Mouse (Mus musculus): ENCODE data around the gene Ube2o. TPM values are rescaled to one million over a fixed set of nuclear protein-coding genes. Genes with fewer than 3 reads are reported as not detected.

Ube2o gene
- total RNA-seq, 2 experiments from 2014 or later = 23.4 to 25.6 TPM

DNA sequence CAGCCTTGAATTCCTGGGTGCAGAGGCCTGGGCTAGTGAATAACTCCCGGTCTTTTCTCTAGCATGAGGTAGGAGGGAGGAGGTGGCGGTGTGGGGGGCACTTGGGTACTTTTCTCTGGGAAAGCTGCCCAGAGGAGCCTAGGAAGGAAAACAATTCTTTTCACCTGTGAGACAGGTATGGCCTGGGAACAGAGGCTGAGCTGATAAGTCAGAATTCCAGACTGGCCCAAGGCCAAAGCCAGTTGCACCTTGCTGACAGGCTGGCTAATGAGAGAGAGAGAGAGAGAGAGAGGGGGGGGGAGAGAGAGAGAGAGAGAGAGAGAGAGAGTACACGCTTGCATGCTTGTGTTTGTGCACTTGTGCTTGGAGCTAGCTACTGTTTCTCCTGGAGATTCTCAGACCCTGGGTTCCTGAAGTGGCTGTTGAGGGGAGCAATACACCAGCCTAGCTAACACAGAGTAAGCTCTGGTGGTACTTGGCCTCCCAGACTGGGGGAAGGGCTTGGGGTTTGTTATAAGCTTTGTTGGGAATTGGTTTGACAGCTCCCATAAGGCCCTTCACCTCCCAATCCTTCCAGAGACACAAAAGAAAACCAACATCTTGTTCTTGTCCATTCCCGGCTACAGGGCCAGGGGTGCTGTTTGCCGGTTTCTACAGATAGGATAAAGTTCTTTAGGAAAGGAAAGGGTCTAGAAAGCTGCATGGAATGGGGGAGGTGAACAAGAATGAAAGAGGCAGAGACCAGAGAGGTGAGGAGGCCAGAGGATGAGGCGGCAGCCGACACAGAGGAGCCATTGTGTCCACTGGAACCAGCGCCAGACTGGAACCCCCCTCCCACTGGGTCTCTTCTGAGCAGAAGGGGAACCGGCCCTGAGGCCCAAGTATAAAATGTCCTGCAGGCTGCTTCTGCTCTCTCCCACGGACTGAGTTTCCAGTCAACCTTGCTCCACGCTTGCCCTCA lies 50.8 kb downstream of the Ube2o start, which contains the start of gene Sphk1:
Gene Sphk1, plus strand, starts transcription at position 739 of the 961 bp plus-strand sequence.
- DNase-seq = no peak
- intact Hi-C loops (cut with DNase I; ENCODE audit: low total_unique reads) = no loop called here

DNA sequence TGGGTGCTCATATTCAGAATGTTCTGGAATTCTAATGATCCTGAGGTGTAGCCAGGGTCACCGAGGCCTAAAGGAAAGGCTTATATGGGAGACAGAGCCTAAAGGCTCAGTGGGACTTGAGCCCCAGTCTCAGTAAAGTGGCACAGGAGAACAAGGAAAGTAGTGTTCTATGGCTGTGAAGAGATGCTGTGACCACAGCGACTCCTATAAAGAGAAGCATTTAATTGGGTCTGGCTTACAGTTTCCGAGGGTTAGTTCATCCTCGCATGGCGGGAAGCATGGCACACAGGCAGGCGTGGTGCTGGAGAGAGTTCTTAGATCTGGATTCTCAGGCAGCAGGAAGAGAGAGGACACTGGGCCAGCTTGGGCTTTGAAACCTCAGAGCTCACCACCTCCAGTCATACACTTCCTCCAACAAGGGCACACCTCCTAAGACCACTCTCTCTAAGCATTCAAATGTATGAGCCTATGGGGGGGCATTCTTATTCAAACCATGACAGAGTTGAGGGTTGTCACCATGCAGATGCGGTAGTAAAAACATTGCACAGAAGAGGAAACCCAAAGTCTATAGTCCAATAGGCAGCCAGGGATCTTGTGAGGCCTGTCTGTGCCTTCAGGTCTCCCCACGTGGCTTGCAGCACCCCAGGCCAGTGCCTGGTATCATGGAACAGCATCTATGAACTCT lies 52.5 kb downstream of the Ube2o start:
- no peak for DNase-seq
- intact Hi-C loops (cut with DNase I; ENCODE audit: low total_unique reads) = no loop called here

DNA sequence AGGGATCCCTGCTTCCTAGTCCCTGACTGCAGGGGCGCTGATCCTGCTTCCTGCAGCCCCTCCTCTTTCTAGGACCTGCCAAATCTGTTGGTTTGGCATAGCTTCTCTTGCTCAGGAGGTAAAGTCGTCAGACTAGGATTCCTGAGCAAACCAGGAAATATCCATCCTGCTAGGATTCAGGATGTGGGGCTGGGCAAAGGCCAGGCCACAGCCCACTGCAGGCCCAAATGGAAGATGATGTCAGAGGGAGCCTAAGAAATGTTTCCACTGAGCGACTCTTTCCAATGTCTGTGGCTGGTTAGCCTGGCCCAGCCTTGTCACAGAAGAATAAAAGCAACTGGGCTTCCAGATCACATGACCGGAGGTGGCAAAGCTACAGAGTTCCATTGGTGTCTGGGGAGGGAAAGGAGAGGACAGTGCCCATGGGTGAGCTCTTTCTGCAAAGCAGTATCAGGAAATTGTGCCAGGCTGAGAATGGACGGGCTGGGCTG lies 57.5 kb downstream of the Ube2o start:
- DNase-seq = peak; percentile 36
- intact Hi-C loops (cut with DNase I; ENCODE audit: low total_unique reads) = no loop called here

DNA sequence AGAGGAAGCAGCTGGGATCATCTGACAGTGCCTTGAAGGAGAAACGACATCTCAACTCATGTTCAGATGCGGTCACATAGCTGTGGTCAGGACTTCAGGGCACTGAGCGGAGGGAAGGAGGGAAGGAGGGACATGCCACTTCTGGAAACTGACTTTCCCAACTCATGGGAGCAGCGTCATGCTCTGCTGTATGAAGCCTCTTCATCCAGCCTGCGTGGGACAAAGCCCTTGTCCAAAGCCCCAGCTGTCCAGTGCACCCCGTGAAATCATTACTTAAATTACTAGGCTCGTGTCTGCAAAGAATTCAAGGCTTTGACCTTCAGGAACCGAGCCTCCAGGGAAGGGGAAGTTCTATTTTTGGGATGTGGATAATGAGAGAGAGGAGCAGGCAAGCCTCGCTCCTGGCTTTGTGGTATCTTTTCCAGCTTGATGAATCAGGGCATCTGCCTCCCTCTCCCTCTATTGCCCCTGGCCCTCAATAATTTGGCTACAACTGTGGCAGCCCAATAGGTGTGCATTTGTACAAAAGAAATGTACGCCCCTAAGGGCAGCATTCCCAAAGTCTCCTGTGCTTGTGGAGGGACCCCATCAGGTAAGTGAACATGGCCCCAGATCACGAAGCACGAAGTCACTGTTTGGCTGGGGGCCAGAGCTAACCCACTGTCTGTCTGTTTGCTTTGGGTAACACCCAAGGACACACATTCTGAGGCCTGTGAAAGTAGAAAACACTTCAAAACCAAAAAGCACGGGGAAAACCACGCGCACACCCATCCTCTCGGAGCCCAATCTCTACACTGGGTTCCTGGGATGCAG lies 58.2 kb downstream of the Ube2o start:
- intact Hi-C loops (cut with DNase I; ENCODE audit: low total_unique reads) = no loop called here
- DNase-seq = no peak

GRCm38 (mm10) chr11:116522046-116522445 lies 59.2 kb downstream of the Ube2o start:
- no peak for DNase-seq
- intact Hi-C loops (cut with DNase I; ENCODE audit: low total_unique reads) = no loop called here

DNA sequence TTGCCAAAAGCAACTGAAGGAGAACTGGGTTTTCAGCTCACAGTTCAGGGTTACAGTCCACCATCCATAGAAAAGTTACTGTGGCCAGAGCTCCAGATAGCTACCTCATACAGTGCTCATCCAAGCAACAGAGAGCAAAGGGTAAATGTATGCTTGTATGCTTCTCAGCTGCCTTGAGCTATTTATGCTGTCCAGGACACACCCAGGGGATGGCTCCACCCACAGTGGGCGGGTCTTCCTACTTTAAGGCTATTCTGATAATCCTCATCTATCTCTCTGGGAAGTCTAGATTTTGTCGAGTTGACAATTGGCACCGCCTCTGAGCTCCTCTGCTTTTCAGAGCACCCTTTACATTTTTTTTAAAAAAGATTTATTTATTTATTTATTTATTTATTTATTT lies 60.1 kb downstream of the Ube2o start:
- intact Hi-C loops (cut with DNase I; ENCODE audit: low total_unique reads) = no loop called here
- no peak for DNase-seq

DNA sequence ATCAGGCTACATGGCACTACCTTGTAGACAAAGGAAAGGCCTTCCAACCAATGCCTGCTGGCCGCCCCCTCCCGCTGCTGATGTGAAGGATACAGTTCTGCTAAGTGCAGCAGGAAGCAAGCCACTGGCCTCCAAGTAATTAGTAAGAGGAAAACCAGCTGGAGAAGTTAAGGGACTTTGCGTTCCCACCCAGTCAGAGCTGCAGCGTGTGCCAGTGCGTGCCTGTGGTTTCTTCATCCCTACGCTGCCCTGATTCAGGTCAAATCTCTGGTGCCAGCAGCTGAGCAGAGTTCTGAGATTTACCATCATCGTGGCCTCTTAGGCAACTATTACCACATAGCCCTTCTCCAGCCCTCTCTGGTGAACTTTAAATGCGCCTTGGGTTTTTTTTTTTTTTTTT lies 62.8 kb downstream of the Ube2o start:
- intact Hi-C loops (cut with DNase I; ENCODE audit: low total_unique reads) = no loop called here
- DNase-seq = peak; percentile 48

GRCm38 (mm10) chr11:116515330-116516020 lies 65.8 kb downstream of the Ube2o start:
- intact Hi-C loops (cut with DNase I; ENCODE audit: low total_unique reads) = no loop called here
- no peak for DNase-seq

DNA sequence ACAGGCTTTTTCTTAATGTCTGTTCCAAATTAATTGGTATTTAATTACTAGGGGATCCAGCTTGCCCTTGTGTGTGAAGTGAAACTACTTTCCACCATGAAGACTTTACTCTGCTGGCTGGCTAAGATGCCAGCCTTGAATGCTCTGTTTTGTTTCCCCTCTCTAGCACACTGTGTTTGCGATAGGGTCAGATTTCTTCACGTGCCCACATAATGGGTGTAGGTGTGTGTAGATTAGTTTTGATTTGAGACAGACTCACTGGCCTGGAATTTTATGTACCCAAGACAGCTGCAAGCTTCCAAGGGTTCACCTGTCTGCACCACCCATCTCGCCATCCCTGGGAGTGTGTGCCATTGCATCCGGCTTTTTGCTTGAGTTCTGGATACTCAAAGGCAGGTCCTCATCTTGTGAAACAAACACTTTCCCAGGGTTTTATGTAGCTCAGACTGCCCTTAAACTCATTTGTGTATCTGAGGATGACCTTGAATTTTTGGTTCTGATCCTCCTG lies 67.7 kb downstream of the Ube2o start:
- intact Hi-C loops (cut with DNase I; ENCODE audit: low total_unique reads) = no loop called here
- DNase-seq = no peak

- intact Hi-C loops (cut with DNase I; ENCODE audit: low total_unique reads) = no loop called here
- DNase-seq = no peak
Measured at GRCm38 (mm10) chr11:116512987-116513386, 68.3 kb downstream of the Ube2o start.

GRCm38 (mm10) chr11:116512154-116512553 lies 69.1 kb downstream of the Ube2o start:
- DNase-seq = no peak
- intact Hi-C loops (cut with DNase I; ENCODE audit: low total_unique reads) = no loop called here

DNA sequence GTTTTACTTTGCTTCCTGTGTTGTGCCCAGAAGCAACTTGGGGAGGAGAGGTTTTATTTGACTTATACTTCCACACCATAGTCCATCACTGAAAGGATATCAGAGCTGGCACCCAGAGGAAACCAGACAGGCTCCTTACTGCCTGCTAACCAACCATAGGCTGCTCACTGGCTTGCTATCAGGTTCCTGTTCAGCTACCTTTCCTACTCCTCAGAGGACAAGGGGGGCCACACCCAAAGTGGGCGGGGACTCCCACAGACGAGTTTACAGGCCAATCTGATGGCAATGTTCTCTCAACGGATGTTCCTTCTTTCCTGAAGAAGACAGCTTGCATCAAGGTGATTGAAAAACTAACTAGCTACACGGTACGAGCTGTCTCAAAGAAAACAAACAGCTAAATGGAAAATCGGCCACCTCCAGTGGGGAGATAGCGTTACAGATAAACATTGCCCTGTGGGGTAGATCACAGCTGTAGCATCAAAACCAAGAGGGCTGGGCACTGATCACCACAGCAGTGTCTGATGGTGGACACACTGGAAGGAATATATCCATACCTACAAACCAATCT lies 69.9 kb downstream of the Ube2o start:
- DNase-seq = no peak
- intact Hi-C loops (cut with DNase I; ENCODE audit: low total_unique reads) = no loop called here

DNA sequence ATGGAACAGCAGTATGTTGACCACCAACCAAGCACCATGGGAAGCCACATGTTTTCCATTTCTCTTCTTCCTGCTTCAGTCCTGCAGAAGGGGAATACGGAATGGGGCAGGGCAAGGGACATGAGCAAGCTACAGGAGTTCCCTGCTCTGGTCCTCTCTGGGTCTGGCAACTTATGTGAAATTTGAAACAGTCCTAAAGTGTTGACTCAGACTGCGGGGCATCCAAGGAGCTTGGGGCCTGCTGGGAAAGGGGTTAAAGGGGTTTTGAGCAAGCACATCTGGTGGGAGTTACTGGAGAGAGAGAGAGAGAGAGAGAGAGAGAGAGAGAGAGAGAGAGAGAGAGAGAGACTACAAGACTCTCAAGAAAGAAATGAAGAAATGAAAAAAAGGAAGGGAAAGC lies 72.6 kb downstream of the Ube2o start:
- intact Hi-C loops (cut with DNase I; ENCODE audit: low total_unique reads) = no loop called here
- DNase-seq = no peak

DNA sequence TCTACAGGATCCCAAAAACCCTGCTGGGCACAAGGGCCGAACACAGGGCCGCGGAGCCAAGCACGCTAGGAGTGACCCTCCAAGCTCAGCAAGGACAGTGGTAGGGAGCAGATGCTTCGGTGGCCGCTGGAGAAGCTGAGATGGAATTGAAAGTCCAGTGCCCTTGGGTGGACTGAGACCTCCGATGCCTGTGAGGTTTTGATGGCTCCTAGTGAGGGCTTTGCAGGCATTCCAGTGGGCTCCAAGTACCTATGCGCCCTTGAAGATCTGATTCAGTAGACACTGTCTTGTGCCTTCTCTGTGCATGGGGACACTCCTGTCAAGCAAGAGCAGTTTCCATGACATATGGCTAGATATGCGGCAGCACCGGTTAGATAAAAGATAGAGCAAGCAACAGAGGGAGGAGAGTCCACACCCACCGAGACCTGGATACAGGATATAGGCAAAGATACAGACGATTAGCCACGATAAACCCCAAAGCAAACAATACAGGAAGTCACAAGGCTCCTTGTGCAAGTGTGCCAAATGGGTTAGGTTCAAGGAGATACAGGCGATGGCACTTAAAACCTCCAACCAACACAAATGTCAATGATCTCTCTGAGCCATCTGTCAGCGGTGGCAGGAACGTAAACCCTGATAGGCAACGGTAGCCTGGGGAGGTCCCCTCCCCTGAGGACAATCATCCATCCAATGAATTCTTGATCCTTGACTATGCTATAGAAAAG lies 74.9 kb downstream of the Ube2o start:
- intact Hi-C loops (cut with DNase I; ENCODE audit: low total_unique reads) = no loop called here

GRCm38 (mm10) chr11:116505573-116505972 lies 75.7 kb downstream of the Ube2o start:
- intact Hi-C loops (cut with DNase I; ENCODE audit: low total_unique reads) = no loop called here
- DNase-seq = no peak

More for the DNA sequence above, 74.9 kb downstream of the Ube2o start:
- DNase-seq = no peak

DNA sequence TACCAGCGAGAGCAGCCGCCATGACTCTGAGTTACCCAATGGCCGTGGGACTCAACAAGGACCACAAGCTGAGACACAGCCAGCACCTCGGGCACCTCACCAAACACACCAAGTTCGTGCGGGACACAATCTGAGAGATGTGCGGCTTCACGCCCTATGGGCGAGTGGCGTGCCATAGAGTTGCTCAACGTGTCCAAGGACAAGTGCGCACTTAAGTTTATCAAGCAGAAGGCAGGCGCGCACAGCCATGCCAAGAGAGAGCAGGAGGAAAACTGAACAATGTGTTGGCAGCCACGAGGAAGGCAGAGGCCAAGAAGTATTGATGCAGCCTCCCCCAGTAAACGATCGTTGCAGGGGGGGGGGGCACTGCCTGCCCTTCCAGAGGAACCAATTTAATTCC lies 76.7 kb downstream of the Ube2o start:
- DNase-seq = no peak
- intact Hi-C loops (cut with DNase I; ENCODE audit: low total_unique reads) = no loop called here

- no peak for DNase-seq
- intact Hi-C loops (cut with DNase I; ENCODE audit: low total_unique reads) = loop anchor here (2.0 kb wide), 1 partner anchor 32 kb away; no protein-coding TSS in a partner anchor
Measured at GRCm38 (mm10) chr11:116501005-116501746, 80.1 kb downstream of the Ube2o start.
